Mouse (Mus musculus): ENCODE results near the gene Abhd12b. TPM values are rescaled to one million over a fixed set of nuclear protein-coding genes. Genes with fewer than 3 reads are reported as not detected.

Abhd12b gene
- total and polyA plus RNA-seq, 3 experiments = 0.23 TPM; not detected in 2

DNA sequence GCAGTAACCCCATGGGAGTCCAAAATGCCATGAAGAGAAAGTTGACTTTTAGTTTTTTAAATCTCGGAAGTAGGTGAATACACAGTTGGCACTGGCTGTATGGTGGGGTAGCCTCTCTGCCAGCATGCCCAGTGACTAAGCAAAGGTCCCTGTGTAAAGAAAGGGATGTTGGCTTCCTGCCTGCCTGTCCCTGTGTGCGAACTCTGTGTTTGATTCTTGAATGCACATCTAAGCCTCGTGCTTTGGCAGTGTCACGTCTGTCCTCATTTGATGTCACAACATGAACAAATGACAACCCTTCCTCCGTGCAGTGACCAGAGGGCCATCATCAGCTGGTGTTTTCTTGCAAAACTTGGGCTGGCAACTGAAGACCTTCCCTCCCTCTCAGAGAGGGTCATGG is 42.4 kb downstream of the Abhd12b start:
- H3K9me3 ChIP-seq (replicated peaks; ENCODE audit: low read length) = no peaks in the 10 kb centered on the region
- no peaks in the 10 kb centered on the region for H3K27me3 ChIP-seq (replicated peaks)
- in situ Hi-C loops (cut with MboI; ENCODE audit: low pct_ligation_motif_present, low pct_unique_long_range_greater_than_20kb, low sequenced_read_pairs) (no loop called here), dilution Hi-C loops (cut with MboI; ENCODE audit: extremely low pct_ligation_motif_present, extremely low pct_unique_long_range_greater_than_20kb, low sequenced_read_pairs) (no loop called here)
- peaks cover 0 to 3% of the 10 kb centered on the region in 2 experiments for H3K36me3 ChIP-seq (replicated peaks in 1 of 2; ENCODE audit: control insufficient read depth in 1 of 2, insufficient read depth in 1 of 2, low read length in 1 of 2)
- H3K9ac ChIP-seq (ENCODE audit: insufficient read depth, low read depth) = no peak overlapping the region
- H3K4me2 ChIP-seq (ENCODE audit: insufficient read depth, low read depth, poor library complexity, severe bottlenecking) = no peak overlapping the region
- no peaks in the 10 kb centered on the region for H3K79me2 ChIP-seq (replicated peaks; ENCODE audit: control insufficient read depth, extremely low read depth, insufficient read depth, poor library complexity, severe bottlenecking)
- H3K4me3 ChIP-seq (replicated peaks in 1 of 3; ENCODE audit: low read depth in 2 of 3, low read length in 2 of 3, poor library complexity in 1 of 3) = no peak overlapping the region
- no peak overlapping the region for H3K27ac ChIP-seq (ENCODE audit: insufficient read depth, low read depth)
- H3K4me1 ChIP-seq (ENCODE audit: control insufficient read depth in 1 of 2, insufficient read depth in 2 of 2) = peaks cover 2 to 25% of the 10 kb centered on the region in 2 experiments; a peak in 2 of 4 replicates
- TF ChIP-seq TCF12 (IDR thresholded peaks at IDR 0.05; ENCODE audit: low read depth, low read length) (no peak), ZKSCAN1 (IDR thresholded peaks at IDR 0.05; ENCODE audit: borderline replicate concordance, low read depth, low read length) (no peak)
- DNase-seq (ENCODE audit: extremely low read depth) = no peak

DNA sequence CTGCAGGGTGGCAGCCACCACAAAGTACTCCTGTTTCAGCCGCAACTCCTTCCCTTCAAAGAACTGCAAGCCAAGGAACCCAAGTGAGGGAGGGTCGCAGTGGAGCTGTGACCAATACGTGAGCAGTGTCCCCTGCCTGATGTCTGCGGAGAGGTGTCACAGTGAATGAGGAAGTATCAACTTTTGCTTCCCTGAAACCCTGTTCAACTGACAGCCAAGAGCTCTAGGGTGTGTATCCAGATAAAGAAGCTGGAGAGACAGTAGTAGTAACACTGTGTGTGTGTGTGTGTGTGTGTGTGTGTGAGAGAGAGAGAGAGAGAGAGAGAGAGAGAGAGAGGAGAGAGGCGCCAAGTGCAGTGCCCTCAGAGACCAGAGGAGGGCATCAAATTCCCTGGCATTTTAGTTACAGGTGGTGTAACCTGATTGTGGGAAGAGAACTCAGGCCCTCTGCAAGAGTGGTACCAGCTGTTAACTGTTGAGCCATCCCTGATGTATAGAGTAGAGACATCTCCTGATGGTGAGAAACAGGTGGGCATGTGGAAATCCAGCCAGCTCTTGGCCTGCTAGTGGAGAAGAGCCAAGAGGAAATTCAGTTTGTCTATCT is 48.1 kb downstream of the Abhd12b start:
- peak; percentile 3 for DNase-seq (ENCODE audit: extremely low read depth)
- Histone ChIP-seq H3K9ac (ENCODE audit: insufficient read depth, low read depth) (no peak overlapping the region), H3K36me3 (replicated peaks in 1 of 2; ENCODE audit: control insufficient read depth in 1 of 2, insufficient read depth in 1 of 2, low read length in 1 of 2) (no peaks in the 10 kb centered on the region), H3K27me3 (replicated peaks) (no peaks in the 10 kb centered on the region), H3K4me3 (replicated peaks in 1 of 3; ENCODE audit: low read depth in 2 of 3, low read length in 2 of 3, poor library complexity in 1 of 3) (no peak overlapping the region), H3K4me1 (ENCODE audit: control insufficient read depth in 1 of 2, insufficient read depth in 2 of 2) (peaks cover 3 to 25% of the 10 kb centered on the region in 2 experiments; a peak in 3 of 4 replicates), H3K9me3 (replicated peaks; ENCODE audit: low read length) (no peaks in the 10 kb centered on the region), H3K4me2 (ENCODE audit: insufficient read depth, low read depth, poor library complexity, severe bottlenecking) (no peak overlapping the region), H3K79me2 (replicated peaks; ENCODE audit: control insufficient read depth, extremely low read depth, insufficient read depth, poor library complexity, severe bottlenecking) (no peaks in the 10 kb centered on the region), H3K27ac (ENCODE audit: insufficient read depth, low read depth) (no peak overlapping the region)
- TF ChIP-seq MYC (IDR thresholded peaks at IDR 0.05; ENCODE audit: low read depth, low read length) (no peak), CTCF (conservative IDR thresholded peaks at IDR 0.05 in 1 of 2, IDR thresholded peaks at IDR 0.05 in 1 of 2; ENCODE audit: low read depth in 2 of 2, low read length in 2 of 2) (peak in 1 of 2 experiments; percentile 43; a peak in 2 of 4 replicates)
- in situ Hi-C loops (cut with MboI; ENCODE audit: low pct_ligation_motif_present, low pct_unique_long_range_greater_than_20kb, low sequenced_read_pairs) = no loop called here
- dilution Hi-C loops (cut with MboI; ENCODE audit: extremely low pct_ligation_motif_present, extremely low pct_unique_long_range_greater_than_20kb, low sequenced_read_pairs) = no loop called here

DNA sequence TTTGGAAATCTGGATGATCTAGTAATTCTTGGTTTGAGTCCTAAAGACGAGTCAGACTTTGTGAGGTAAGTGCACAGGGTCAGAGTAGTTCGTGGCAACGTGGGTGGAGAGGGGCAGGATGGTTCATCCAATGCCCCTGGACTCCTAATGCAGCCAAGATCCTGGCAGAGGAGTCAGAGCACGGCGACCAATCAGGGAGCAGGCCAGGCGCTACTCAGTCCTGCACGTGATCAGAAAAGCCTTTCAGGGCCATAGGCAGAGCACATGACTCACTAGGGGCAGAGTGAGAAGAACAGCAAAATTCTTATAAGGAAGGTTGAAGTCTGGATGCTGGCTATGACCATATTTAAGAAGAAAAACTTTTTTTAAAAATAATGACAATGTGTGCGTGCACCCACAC is 50.5 kb downstream of the Abhd12b start:
- Histone ChIP-seq H3K4me2 (ENCODE audit: insufficient read depth, low read depth, poor library complexity, severe bottlenecking) (no peak overlapping the region), H3K9me3 (replicated peaks; ENCODE audit: low read length) (no peaks in the 10 kb centered on the region), H3K27me3 (replicated peaks) (no peaks in the 10 kb centered on the region), H3K27ac (ENCODE audit: insufficient read depth, low read depth) (no peak overlapping the region), H3K4me1 (ENCODE audit: control insufficient read depth in 1 of 2, insufficient read depth in 2 of 2) (peaks cover 3 to 6% of the 10 kb centered on the region in 2 experiments; a peak in 3 of 4 replicates), H3K9ac (ENCODE audit: insufficient read depth, low read depth) (no peak overlapping the region), H3K79me2 (replicated peaks; ENCODE audit: control insufficient read depth, extremely low read depth, insufficient read depth, poor library complexity, severe bottlenecking) (no peaks in the 10 kb centered on the region), H3K4me3 (replicated peaks in 1 of 3; ENCODE audit: low read depth in 2 of 3, low read length in 2 of 3, poor library complexity in 1 of 3) (no peak overlapping the region), H3K36me3 (replicated peaks in 1 of 2; ENCODE audit: control insufficient read depth in 1 of 2, insufficient read depth in 1 of 2, low read length in 1 of 2) (no peaks in the 10 kb centered on the region)
- TF ChIP-seq USF1 (IDR thresholded peaks at IDR 0.05; ENCODE audit: low read depth, low read length) (peak; percentile 16), BHLHE40 (IDR thresholded peaks at IDR 0.05; ENCODE audit: low read depth, low read length) (peak; percentile 19; the same call in 1 of the 2 replicates), NELFE (IDR thresholded peaks at IDR 0.05; ENCODE audit: low read depth, low read length) (no peak), UBTF (IDR thresholded peaks at IDR 0.05; ENCODE audit: low read depth, low read length) (no peak)
- in situ Hi-C loops (cut with MboI; ENCODE audit: low pct_ligation_motif_present, low pct_unique_long_range_greater_than_20kb, low sequenced_read_pairs) = no loop called here
- DNase-seq (ENCODE audit: extremely low read depth) = no peak
- dilution Hi-C loops (cut with MboI; ENCODE audit: extremely low pct_ligation_motif_present, extremely low pct_unique_long_range_greater_than_20kb, low sequenced_read_pairs) = no loop called here

Data from CH12.LX (cell line).